Mouse (Mus musculus): ENCODE results near the gene Bscl2. TPM values are rescaled to one million over a fixed set of nuclear protein-coding genes. Genes with fewer than 3 reads are reported as not detected.
A peak's percentile ranks its signal among the peaks of the same experiment; 100 is the strongest.
"Not testable (repeated sequence)": the region's sequence is repeated elsewhere in the genome, so short reads cannot be mapped to it uniquely, and the experiment has no call there.

Gene Bscl2
- polyA plus RNA-seq, 1 experiment from 2014 or later: 110 TPM

GRCm38 (mm10) chr19:8852236-8852928 lies 15.1 kb downstream of the Bscl2 start:
- Histone ChIP-seq H3K9me3 (replicated peaks) (no peaks in the 10 kb centered on the region), H3K9ac (replicated peaks) (no peak overlapping the region), H3K4me2 (no peak overlapping the region), H3K4me1 (0 out of 2 replicates have a peak, but pooled peaks cover 7% of the 10 kb centered on the region), H3K4me3 (replicated peaks) (no peak overlapping the region), H3K27ac (replicated peaks) (no peak overlapping the region), H3K36me3 (peaks cover 17% of the 10 kb centered on the region), H3K27me3 (replicated peaks) (no peaks in the 10 kb centered on the region)
- 58% methylated on average over 10 of the region's 10 CpGs for WGBS
- ATAC-seq (ENCODE audit: low FRiP score): no peak

- WGBS: 88% methylated on average over 3 of the region's 3 CpGs
These were observed 15.8 kb downstream of the Bscl2 start for GRCm38 (mm10) chr19:8853117-8853516.

GRCm38 (mm10) chr19:8857689-8858088 lies 20.4 kb downstream of the Bscl2 start:
- ATAC-seq (ENCODE audit: low FRiP score): no peak
- Histone ChIP-seq H3K9me3 (replicated peaks) (no peaks in the 10 kb centered on the region), H3K27ac (replicated peaks) (no peak overlapping the region), H3K4me3 (replicated peaks) (no peak overlapping the region), H3K4me1 (no peaks in the 10 kb centered on the region), H3K27me3 (replicated peaks) (no peaks in the 10 kb centered on the region), H3K9ac (replicated peaks) (no peak overlapping the region), H3K36me3 (no peaks in the 10 kb centered on the region), H3K4me2 (no peak overlapping the region)
- 60% methylated on average over 4 of the region's 4 CpGs for WGBS

More at GRCm38 (mm10) chr19:8853117-8853516, 15.8 kb downstream of the Bscl2 start:
- H3K4me1 ChIP-seq: 0 out of 2 replicates have a peak, but pooled peaks cover 7% of the 10 kb centered on the region
- H3K9ac ChIP-seq (replicated peaks): no peak overlapping the region
- no peak for ATAC-seq (ENCODE audit: low FRiP score)
- H3K9me3 ChIP-seq (replicated peaks): no peaks in the 10 kb centered on the region
- H3K27ac ChIP-seq (replicated peaks): no peak overlapping the region
- no peak overlapping the region for H3K4me2 ChIP-seq
- peaks cover 11% of the 10 kb centered on the region for H3K36me3 ChIP-seq
- H3K4me3 ChIP-seq (replicated peaks): no peak overlapping the region
- no peaks in the 10 kb centered on the region for H3K27me3 ChIP-seq (replicated peaks)

- Histone ChIP-seq H3K4me3 (replicated peaks) (no peak overlapping the region), H3K9me3 (replicated peaks) (no peaks in the 10 kb centered on the region), H3K27me3 (replicated peaks) (no peaks in the 10 kb centered on the region), H3K36me3 (no peaks in the 10 kb centered on the region), H3K4me1 (no peaks in the 10 kb centered on the region), H3K27ac (replicated peaks) (no peak overlapping the region), H3K9ac (replicated peaks) (no peak overlapping the region), H3K4me2 (no peak overlapping the region)
- no peak for ATAC-seq (ENCODE audit: low FRiP score)
- WGBS: 28% methylated on average over 1 of the region's 1 CpGs
These were observed 21.8 kb downstream of the Bscl2 start for GRCm38 (mm10) chr19:8859018-8859417.

GRCm38 (mm10) chr19:8864265-8864664 lies 27.0 kb downstream of the Bscl2 start:
- Histone ChIP-seq H3K27ac (replicated peaks) (no peak overlapping the region), H3K4me3 (replicated peaks) (no peak overlapping the region), H3K4me2 (no peak overlapping the region), H3K4me1 (no peaks in the 10 kb centered on the region), H3K36me3 (no peaks in the 10 kb centered on the region), H3K9me3 (replicated peaks) (no peaks in the 10 kb centered on the region), H3K27me3 (replicated peaks) (no peaks in the 10 kb centered on the region), H3K9ac (replicated peaks) (no peak overlapping the region)
- 86% methylated on average over 6 of the region's 6 CpGs for WGBS
- no peak for ATAC-seq (ENCODE audit: low FRiP score)

- WGBS: 81% methylated on average over 3 of the region's 3 CpGs
- not testable (repeated sequence) for H3K27ac ChIP-seq (replicated peaks); H3K9me3 ChIP-seq (replicated peaks); ATAC-seq (ENCODE audit: low FRiP score); H3K9ac ChIP-seq (replicated peaks); H3K27me3 ChIP-seq (replicated peaks); H3K4me3 ChIP-seq (replicated peaks)
- peaks cover 20% of the 10 kb centered on the region for H3K4me1 ChIP-seq
- H3K36me3 ChIP-seq: peaks cover 22% of the 10 kb centered on the region
- peak overlapping the region; percentile 96; the same call in 1 of the 2 replicates for H3K4me2 ChIP-seq
These were observed 33.1 kb downstream of the Bscl2 start for GRCm38 (mm10) chr19:8870381-8870780.

GRCm38 (mm10) chr19:8870838-8871237 lies 33.6 kb downstream of the Bscl2 start:
- peak; percentile 36 for ATAC-seq (ENCODE audit: low FRiP score)
- Histone ChIP-seq H3K9ac (replicated peaks) (peak overlapping the region; percentile 98), H3K9me3 (replicated peaks) (no peaks in the 10 kb centered on the region), H3K4me1 (peaks cover 20% of the 10 kb centered on the region), H3K4me3 (replicated peaks) (peak overlapping the region; percentile 86), H3K36me3 (peaks cover 27% of the 10 kb centered on the region), H3K27ac (replicated peaks) (peak overlapping the region; percentile 84), H3K4me2 (peak overlapping the region; percentile 96), H3K27me3 (replicated peaks) (no peaks in the 10 kb centered on the region)
- 52% methylated on average over 9 of the region's 9 CpGs for WGBS

- H3K9ac ChIP-seq (replicated peaks): peak within 1 kb of the TSS; percentile 98
These were observed 34.3 kb downstream of the Bscl2 start, which contains the start of gene Ubxn1 for GRCm38 (mm10) chr19:8871267-8872186. Ubxn1 (plus strand) TSS chr19:8871496.

GRCm38 (mm10) chr19:8872266-8872840 lies 35.1 kb downstream of the Bscl2 start:
- ATAC-seq (ENCODE audit: low FRiP score): no peak
- Histone ChIP-seq H3K27me3 (replicated peaks) (no peaks in the 10 kb centered on the region), H3K4me1 (peaks cover 20% of the 10 kb centered on the region), H3K4me3 (replicated peaks) (peak overlapping the region; percentile 86), H3K9me3 (replicated peaks) (no peaks in the 10 kb centered on the region), H3K27ac (replicated peaks) (no peak overlapping the region), H3K4me2 (peak overlapping the region; percentile 96), H3K36me3 (peaks cover 41% of the 10 kb centered on the region), H3K9ac (replicated peaks) (peak overlapping the region; percentile 98)
- 81% methylated on average over 10 of the region's 10 CpGs for WGBS

More at GRCm38 (mm10) chr19:8871267-8872186, 34.3 kb downstream of the Bscl2 start, which contains the start of gene Ubxn1:
- peak within 1 kb of the TSS; percentile 84 for H3K27ac ChIP-seq (replicated peaks)
- no peaks in the 10 kb centered on the region for H3K9me3 ChIP-seq (replicated peaks)
- WGBS: under 1% methylated on average over 59 of the region's 59 CpGs
- H3K4me3 ChIP-seq (replicated peaks): peak within 1 kb of the TSS; percentile 86
- H3K4me2 ChIP-seq: peak within 1 kb of the TSS; percentile 96
- H3K27me3 ChIP-seq (replicated peaks): no peaks in the 10 kb centered on the region
- H3K36me3 ChIP-seq: peaks cover 33% of the 10 kb centered on the region
- H3K4me1 ChIP-seq: peaks cover 20% of the 10 kb centered on the region
- ATAC-seq (ENCODE audit: low FRiP score): peak; percentile 97

GRCm38 (mm10) chr19:8875031-8875430 lies 37.8 kb downstream of the Bscl2 start:
- peaks cover 28% of the 10 kb centered on the region for H3K4me1 ChIP-seq
- H3K4me3 ChIP-seq (replicated peaks): no peak overlapping the region
- peaks cover 46% of the 10 kb centered on the region for H3K36me3 ChIP-seq
- H3K9ac ChIP-seq (replicated peaks): no peak overlapping the region
- no peak overlapping the region for H3K4me2 ChIP-seq
- 93% methylated on average over 7 of the region's 7 CpGs for WGBS
- no peaks in the 10 kb centered on the region for H3K9me3 ChIP-seq (replicated peaks)
- H3K27ac ChIP-seq (replicated peaks): no peak overlapping the region
- no peak for ATAC-seq (ENCODE audit: low FRiP score)
- H3K27me3 ChIP-seq (replicated peaks): no peaks in the 10 kb centered on the region

GRCm38 (mm10) chr19:8880311-8881033 lies 43.2 kb downstream of the Bscl2 start, which contains the start of gene Uqcc3:
Uqcc3 (minus strand) TSS chr19:8880923.
- H3K27me3 ChIP-seq (replicated peaks): no peaks in the 10 kb centered on the region
- H3K4me3 ChIP-seq (replicated peaks): peak within 1 kb of the TSS; percentile 68
- H3K9me3 ChIP-seq (replicated peaks): no peaks in the 10 kb centered on the region
- peaks cover 23% of the 10 kb centered on the region for H3K36me3 ChIP-seq
- H3K27ac ChIP-seq (replicated peaks): peak within 1 kb of the TSS; percentile 88
- H3K9ac ChIP-seq (replicated peaks): peak within 1 kb of the TSS; percentile 83
- under 1% methylated on average over 42 of the region's 42 CpGs for WGBS
- peaks cover 14% of the 10 kb centered on the region for H3K4me1 ChIP-seq
- H3K4me2 ChIP-seq: peak within 1 kb of the TSS; percentile 93
- peak; percentile 98 for ATAC-seq (ENCODE audit: low FRiP score)

All from neural tube, embryonic 15.5 days (tissue).